ENCODE assay signal across 8 mouse cellular contexts in genomic region chr15:78530671-78531450, GRCm38 (mm10). TPM values are rescaled to one million over a fixed set of nuclear protein-coding genes. Genes with fewer than 3 reads are reported as not detected.
A peak's percentile ranks its signal among the peaks of the same experiment; 100 is the strongest.
DNase-seq lines count a peak whose midpoint lies in the region; ATAC-seq and TF ChIP-seq lines count a peak whose summit lies in the region.

Gene C1qtnf6, minus strand, starts transcription at chr15:78531416.

- peaks cover 5% of the 10 kb centered on the region for H3K4me1 ChIP-seq in ES-Bruce4 (ENCODE audit: control insufficient read depth, insufficient read depth, low read length)
- peaks cover 8% of the 10 kb centered on the region for H3K4me1 ChIP-seq in forebrain, embryonic 14.5 days (ENCODE audit: control insufficient read depth, insufficient read depth, low read length)
- peaks cover 44% of the 10 kb centered on the region for H3K4me1 ChIP-seq in hindbrain, embryonic 10.5 days (replicated peaks)
- peaks cover 25% of the 10 kb centered on the region for H3K4me1 ChIP-seq in limb, embryonic 14.5 days (ENCODE audit: control insufficient read depth, insufficient read depth, low read length)
- peaks cover 35% of the 10 kb centered on the region for H3K4me1 ChIP-seq in neural tube, embryonic 13.5 days (replicated peaks)

- H3K9me3 ChIP-seq in ES-Bruce4 (replicated peaks; ENCODE audit: control insufficient read depth, insufficient read depth, low read length, poor library complexity, severe bottlenecking): no peaks in the 10 kb centered on the region
- no peaks in the 10 kb centered on the region for H3K9me3 ChIP-seq in forebrain, embryonic 14.5 days (replicated peaks; ENCODE audit: control insufficient read depth, low read length)
- no peaks in the 10 kb centered on the region for H3K9me3 ChIP-seq in hindbrain, embryonic 10.5 days
- no peaks in the 10 kb centered on the region for H3K9me3 ChIP-seq in limb, embryonic 14.5 days (ENCODE audit: control insufficient read depth, low read length)
- H3K9me3 ChIP-seq in neural tube, embryonic 13.5 days: no peaks in the 10 kb centered on the region

- H3K9ac ChIP-seq in ES-Bruce4 (ENCODE audit: low read depth, poor library complexity, severe bottlenecking): 0 out of 2 replicates have a peak within 1 kb of the TSS, but pooled peaks have one; percentile 13
- H3K9ac ChIP-seq in forebrain, embryonic 14.5 days (ENCODE audit: low read length): peak within 1 kb of the TSS; percentile 63
- peak within 1 kb of the TSS; percentile 50 for H3K9ac ChIP-seq in limb, embryonic 14.5 days (ENCODE audit: low read depth, low read length, severe bottlenecking)
- peak within 1 kb of the TSS; percentile 69 for H3K9ac ChIP-seq in neural tube, embryonic 13.5 days

- H3K4me3 ChIP-seq in ES-Bruce4 (ENCODE audit: low read depth, low read length): peak within 1 kb of the TSS; percentile 58
- H3K4me3 ChIP-seq in forebrain, embryonic 14.5 days (ENCODE audit: low read depth, low read length): peak within 1 kb of the TSS; percentile 23
- peak within 1 kb of the TSS; percentile 49 for H3K4me3 ChIP-seq in hindbrain, embryonic 10.5 days
- H3K4me3 ChIP-seq in limb, embryonic 14.5 days (replicated peaks; ENCODE audit: low read length): peak within 1 kb of the TSS; percentile 33
- H3K4me3 ChIP-seq in neural tube, embryonic 13.5 days: peak within 1 kb of the TSS; percentile 32

- 76% methylated on average over 17 of the region's 17 CpGs for WGBS in forebrain, embryonic 14.5 days
- 70% methylated on average over 17 of the region's 17 CpGs for WGBS in hindbrain, embryonic 10.5 days
- WGBS in limb, embryonic 14.5 days: 75% methylated on average over 17 of the region's 17 CpGs
- 68% methylated on average over 17 of the region's 17 CpGs for WGBS in neural tube, embryonic 13.5 days

- no peaks in the 10 kb centered on the region for H3K27me3 ChIP-seq in ES-Bruce4 (ENCODE audit: control insufficient read depth, insufficient read depth, low read length, poor library complexity, severe bottlenecking)
- no peaks in the 10 kb centered on the region for H3K27me3 ChIP-seq in forebrain, embryonic 14.5 days (replicated peaks; ENCODE audit: control insufficient read depth, insufficient read depth, low read length)
- H3K27me3 ChIP-seq in hindbrain, embryonic 10.5 days (ENCODE audit: insufficient read depth, poor library complexity, severe bottlenecking): peaks cover 19% of the 10 kb centered on the region
- no peaks in the 10 kb centered on the region for H3K27me3 ChIP-seq in limb, embryonic 14.5 days (ENCODE audit: control insufficient read depth, insufficient read depth, low read length)
- no peaks in the 10 kb centered on the region; the same call in 1 of the 2 replicates for H3K27me3 ChIP-seq in neural tube, embryonic 13.5 days

- TF ChIP-seq CTCF in ES-Bruce4 (IDR thresholded peaks at IDR 0.05; ENCODE audit: low read depth, low read length): no peak

- H3K4me2 ChIP-seq in forebrain, embryonic 14.5 days (ENCODE audit: low read length): peak within 1 kb of the TSS; percentile 55
- peak within 1 kb of the TSS; percentile 51 for H3K4me2 ChIP-seq in limb, embryonic 14.5 days (replicated peaks; ENCODE audit: low read depth, low read length, severe bottlenecking)
- H3K4me2 ChIP-seq in neural tube, embryonic 13.5 days: peak within 1 kb of the TSS; percentile 53

- TF ChIP-seq POLR2A in ES-Bruce4 (IDR thresholded peaks at IDR 0.05; ENCODE audit: insufficient read depth, low read length): no peak
- no peak for TF ChIP-seq POLR2A in limb, embryonic 14.5 days (IDR thresholded peaks at IDR 0.05; ENCODE audit: borderline replicate concordance, extremely low read depth, insufficient read depth, insufficient read length)

- H3K27ac ChIP-seq in ES-Bruce4 (ENCODE audit: insufficient read depth, low read length): peak within 1 kb of the TSS; percentile 29; the same call in 1 of the 2 replicates
- H3K27ac ChIP-seq in forebrain, embryonic 14.5 days (ENCODE audit: low read depth, low read length): peak within 1 kb of the TSS; percentile 74
- H3K27ac ChIP-seq in hindbrain, embryonic 10.5 days: peak within 1 kb of the TSS; percentile 81
- peak within 1 kb of the TSS; percentile 46 for H3K27ac ChIP-seq in limb, embryonic 14.5 days (replicated peaks; ENCODE audit: low read depth, low read length)
- H3K27ac ChIP-seq in neural tube, embryonic 13.5 days (replicated peaks): peak within 1 kb of the TSS; percentile 86

- no peak for ATAC-seq in forebrain, embryonic 14.5 days
- no peak for ATAC-seq in limb, embryonic 14.5 days (ENCODE audit: low FRiP score, low read depth)
- ATAC-seq in neural tube, embryonic 13.5 days (ENCODE audit: low read depth): no peak

- DNase-seq in adrenal gland, postnatal 14 days: peak; percentile 86
- DNase-seq in forebrain, embryonic 14.5 days (ENCODE audit: low spot score): no peak
- DNase-seq in hindbrain, embryonic 10.5 days (ENCODE audit: low spot score): no peak
- no peak for DNase-seq in limb, embryonic 14.5 days (ENCODE audit: low spot score)
- DNase-seq in spleen, postnatal 4 days (ENCODE audit: low spot score in 2 of 2): no peak
- no peak for DNase-seq in left cerebral cortex, adult 18-20 months (ENCODE audit: low spot score in 2 of 2)

- H3K36me3 ChIP-seq in ES-Bruce4 (ENCODE audit: control insufficient read depth, insufficient read depth, low read length, poor library complexity, severe bottlenecking): no peaks in the 10 kb centered on the region
- H3K36me3 ChIP-seq in forebrain, embryonic 14.5 days (ENCODE audit: control insufficient read depth, insufficient read depth, low read length): no peaks in the 10 kb centered on the region
- no peaks in the 10 kb centered on the region for H3K36me3 ChIP-seq in hindbrain, embryonic 10.5 days
- H3K36me3 ChIP-seq in limb, embryonic 14.5 days (ENCODE audit: control insufficient read depth, insufficient read depth, low read length): no peaks in the 10 kb centered on the region; the same call in 1 of the 2 replicates
- H3K36me3 ChIP-seq in neural tube, embryonic 13.5 days: no peaks in the 10 kb centered on the region

- no peak for TF ChIP-seq EP300 in ES-Bruce4 (IDR thresholded peaks at IDR 0.05; ENCODE audit: insufficient read depth, low read depth, low read length)

RNA-seq across cellular contexts. Expression of gene C1qtnf6, which starts in this region (rescaled TPM):
- 5.1 and 7.4 TPM in 2 replicates for polyA plus RNA-seq in ES-Bruce4 (2011; ENCODE audit: insufficient read depth, insufficient read length, low read depth, missing spikeins)
- total RNA-seq in adrenal gland, postnatal 14 days (2021): 53.4 and 69.2 TPM in 2 replicates
- polyA plus RNA-seq in forebrain, embryonic 14.5 days (2014; fragmentation: Nextera tagmentation; extraction: Ambion mirVana): 7.8 and 8.6 TPM in 2 replicates
- 9.8 and 9.9 TPM in 2 replicates for polyA plus RNA-seq in hindbrain, embryonic 10.5 days (2016; fragmentation: Nextera tagmentation; extraction: Ambion mirVana)
- polyA plus RNA-seq in limb, embryonic 14.5 days (2012; rRNA removed): 89.1 and 110 TPM in 2 replicates
- polyA plus RNA-seq in limb, embryonic 14.5 days (2014; fragmentation: Nextera tagmentation; extraction: Ambion mirVana): 59.6 and 60.1 TPM in 2 replicates
- polyA plus RNA-seq in neural tube, embryonic 13.5 days (2015; fragmentation: Nextera tagmentation; extraction: Ambion mirVana): 7.4 and 8.5 TPM in 2 replicates
- 1 to 10 TPM in 1 of 2 experiments, under 1 TPM in 1; 0.84 to 1.3 TPM for total RNA-seq in left cerebral cortex, adult 18-20 months (2021)

Comparison
In these comparisons a context has a peak if more than half of its experiments do, and no peak if none do; other contexts are left out.
1. RNA of gene C1qtnf6 (total RNA-seq): 53.4 to 69.2 TPM in adrenal gland, postnatal 14 days; 0.84 to 1.3 TPM in left cerebral cortex, adult 18-20 months; every median in the first group is over 10 times any median in the second.
2. H3K27ac ChIP-seq: peak in every context shown above with its lines; median percentile 86 in neural tube, embryonic 13.5 days; 81 in hindbrain, embryonic 10.5 days; 74 in forebrain, embryonic 14.5 days; 46 in limb, embryonic 14.5 days; 29 in ES-Bruce4.
3. H3K9ac ChIP-seq: peak in every context shown above with its lines; median percentile 69 in neural tube, embryonic 13.5 days; 63 in forebrain, embryonic 14.5 days; 50 in limb, embryonic 14.5 days; 13 in ES-Bruce4.
4. Peak in every context shown above with its lines, with median percentiles within 50 percentile points of each other: H3K4me3 ChIP-seq and H3K4me2 ChIP-seq.